In the genomic region with DNA sequence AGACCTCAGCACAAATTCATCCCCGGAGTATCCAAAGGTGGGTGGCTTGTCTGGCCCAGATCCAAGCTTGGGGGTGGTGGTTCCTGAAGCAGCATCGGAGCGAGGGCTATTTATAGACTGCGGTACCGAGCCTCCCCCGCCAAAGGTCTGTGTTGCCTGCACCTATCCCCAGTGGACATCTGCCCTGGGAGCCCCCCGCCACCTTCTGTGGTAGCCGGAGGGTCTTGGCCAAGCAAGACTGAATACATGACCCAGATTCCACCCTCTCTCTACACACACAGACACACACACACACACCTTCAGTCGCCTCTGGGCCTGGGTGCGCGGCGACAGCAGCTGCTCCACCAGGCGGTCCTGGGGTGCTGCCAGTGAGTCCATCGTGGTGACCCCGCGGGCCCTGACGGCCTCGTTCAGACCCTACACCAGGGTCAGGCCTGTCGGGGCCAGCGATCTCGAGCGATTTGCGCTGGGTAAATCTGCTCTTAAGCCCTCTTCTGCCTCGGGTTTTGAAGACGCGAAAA, we compare ENCODE assay signal across 8 mouse cellular contexts. TPM values are rescaled to one million over a fixed set of nuclear protein-coding genes. Genes with fewer than 3 reads are reported as not detected.
DNase-seq lines count a peak whose midpoint lies in the region; ATAC-seq lines count a peak whose summit lies in the region.

No protein-coding gene starts in this region.

- no peaks in the 10 kb centered on the region for H3K9me3 ChIP-seq in megakaryocyte, embryonic 14.5 days
- no peaks in the 10 kb centered on the region for H3K9me3 ChIP-seq in hindbrain, embryonic 11.5 days (ENCODE audit: control insufficient read depth, low read length)
- H3K9me3 ChIP-seq in liver, embryonic 11.5 days (ENCODE audit: control insufficient read depth, low read length) = no peaks in the 10 kb centered on the region

- 10% methylated on average over 26 of the region's 26 CpGs for WGBS in hindbrain, embryonic 11.5 days
- 11% methylated on average over 26 of the region's 26 CpGs for WGBS in liver, embryonic 11.5 days

- peak overlapping the region; percentile 87 for H3K4me2 ChIP-seq in hindbrain, embryonic 11.5 days (replicated peaks; ENCODE audit: low read depth, low read length)
- peak overlapping the region; percentile 86 for H3K4me2 ChIP-seq in liver, embryonic 11.5 days

- peaks cover 99% of the 10 kb centered on the region for H3K4me1 ChIP-seq in megakaryocyte, embryonic 14.5 days
- H3K4me1 ChIP-seq in hindbrain, embryonic 11.5 days (replicated peaks; ENCODE audit: control insufficient read depth, insufficient read depth, low read length) = peaks cover 32% of the 10 kb centered on the region
- H3K4me1 ChIP-seq in liver, embryonic 11.5 days (replicated peaks; ENCODE audit: control insufficient read depth, insufficient read depth, low read length) = peaks cover 21% of the 10 kb centered on the region

- H3K36me3 ChIP-seq in megakaryocyte, embryonic 14.5 days (replicated peaks; ENCODE audit: low read length) = peaks cover 2% of the 10 kb centered on the region
- peaks cover 5% of the 10 kb centered on the region for H3K36me3 ChIP-seq in hindbrain, embryonic 11.5 days (ENCODE audit: control insufficient read depth, insufficient read depth, low read length)
- no peaks in the 10 kb centered on the region for H3K36me3 ChIP-seq in liver, embryonic 11.5 days (ENCODE audit: control insufficient read depth, insufficient read depth, low read length)

- DNase-seq in adrenal gland, postnatal 36 days = peak; percentile 16 to 25
- DNase-seq in adrenal gland, adult 18-20 months (ENCODE audit: low spot score in 2 of 2) = no peak
- DNase-seq in hindbrain, embryonic 11.5 days (ENCODE audit: low spot score) = no peak
- no peak for DNase-seq in liver, embryonic 11.5 days (ENCODE audit: low spot score)
- peak; percentile 74 to 78 for DNase-seq in right cerebral cortex, postnatal 36 days (ENCODE audit: low spot score in 2 of 2)
- DNase-seq in spleen, postnatal 10 days (ENCODE audit: low spot score in 2 of 2) = no peak

- no peak overlapping the region for H3K9ac ChIP-seq in hindbrain, embryonic 11.5 days (ENCODE audit: low read depth, low read length)
- H3K9ac ChIP-seq in liver, embryonic 11.5 days (ENCODE audit: low read depth, low read length) = no peak overlapping the region

- H3K27ac ChIP-seq in hindbrain, embryonic 11.5 days (ENCODE audit: low read depth, low read length) = no peak overlapping the region
- H3K27ac ChIP-seq in liver, embryonic 11.5 days (ENCODE audit: low read depth, low read length) = no peak overlapping the region

- ATAC-seq in megakaryocyte, adult 5-6 weeks (ENCODE audit: poor library complexity, severe bottlenecking) = no peak
- no peak for ATAC-seq in hindbrain, embryonic 11.5 days (ENCODE audit: low FRiP score)
- no peak for ATAC-seq in liver, embryonic 11.5 days (replicated peaks; ENCODE audit: low FRiP score)

- H3K27me3 ChIP-seq in megakaryocyte, embryonic 14.5 days (replicated peaks) = peaks cover 97% of the 10 kb centered on the region
- peaks cover 67% of the 10 kb centered on the region for H3K27me3 ChIP-seq in hindbrain, embryonic 11.5 days (ENCODE audit: control insufficient read depth, insufficient read depth, low read length)
- peaks cover 100% of the 10 kb centered on the region for H3K27me3 ChIP-seq in liver, embryonic 11.5 days (replicated peaks; ENCODE audit: control insufficient read depth, insufficient read depth, low read length)

- peak overlapping the region; percentile 90 for H3K4me3 ChIP-seq in megakaryocyte, embryonic 14.5 days (replicated peaks)
- H3K4me3 ChIP-seq in hindbrain, embryonic 11.5 days (ENCODE audit: low read depth, low read length) = peak overlapping the region; percentile 43
- peak overlapping the region; percentile 50 for H3K4me3 ChIP-seq in liver, embryonic 11.5 days (ENCODE audit: low read depth, low read length)

RNA-seq across cellular contexts. Expression of a gene that starts 0.4 kb away (rescaled TPM):
- 1 to 10 TPM; 1.1 to 4.9 TPM for total RNA-seq in adrenal gland, postnatal 36 days (2021)
- total RNA-seq in adrenal gland, adult 18-20 months (2021) = 1 to 10 TPM; 1.4 to 5.1 TPM
- polyA plus RNA-seq in megakaryocyte, embryonic 14.5 days (2012; ENCODE audit: insufficient read depth, low replicate concordance) = 1.0 TPM in 1 of 2 replicates, not detected in the other
- 1.7 and 2.9 TPM in 2 replicates for total RNA-seq in megakaryocyte, adult 5-6 weeks (2015)
- total RNA-seq in megakaryocyte, adult 5-6 weeks (2017) = 0.61 and 3.2 TPM in 2 replicates
- 3.9 and 6.0 TPM in 2 replicates for polyA plus RNA-seq in hindbrain, embryonic 11.5 days (2014; fragmentation: Nextera tagmentation; extraction: Ambion mirVana)
- not detected in 2 replicates for polyA plus RNA-seq in liver, embryonic 11.5 days (2014; fragmentation: Nextera tagmentation; extraction: Ambion mirVana)

RNA-seq across cellular contexts. Expression of a gene that starts 3.6 kb away (rescaled TPM):
- under 1 TPM in 1 of 2 experiments, not detected in 1; 0.60 TPM for total RNA-seq in adrenal gland, postnatal 36 days (2021)
- not detected for total RNA-seq in adrenal gland, adult 18-20 months (2021)
- 3,910 and 6,936 TPM in 2 replicates for polyA plus RNA-seq in megakaryocyte, embryonic 14.5 days (2012; ENCODE audit: insufficient read depth, low replicate concordance)
- total RNA-seq in megakaryocyte, adult 5-6 weeks (2015) = 0.38 and 0.55 TPM in 2 replicates
- total RNA-seq in megakaryocyte, adult 5-6 weeks (2017) = 0.70 TPM in 1 of 2 replicates, not detected in the other
- polyA plus RNA-seq in hindbrain, embryonic 11.5 days (2014; fragmentation: Nextera tagmentation; extraction: Ambion mirVana) = 8.9 and 9.5 TPM in 2 replicates
- polyA plus RNA-seq in liver, embryonic 11.5 days (2014; fragmentation: Nextera tagmentation; extraction: Ambion mirVana) = 42.4 and 46.3 TPM in 2 replicates

RNA-seq across cellular contexts. Expression of a gene that starts 3.9 kb away (rescaled TPM):
- total RNA-seq in adrenal gland, postnatal 36 days (2021) = 10 to 100 TPM in 1 of 2 experiments, 1 to 10 TPM in 1; 9.6 to 10.9 TPM
- 10 to 100 TPM in 1 of 2 experiments, 1 to 10 TPM in 1; 7.9 to 10.7 TPM for total RNA-seq in adrenal gland, adult 18-20 months (2021)
- polyA plus RNA-seq in megakaryocyte, embryonic 14.5 days (2012; ENCODE audit: insufficient read depth, low replicate concordance) = 8.0 and 10.3 TPM in 2 replicates
- 19.5 and 23.5 TPM in 2 replicates for total RNA-seq in megakaryocyte, adult 5-6 weeks (2015)
- total RNA-seq in megakaryocyte, adult 5-6 weeks (2017) = 11.6 and 17.0 TPM in 2 replicates
- polyA plus RNA-seq in hindbrain, embryonic 11.5 days (2014; fragmentation: Nextera tagmentation; extraction: Ambion mirVana) = 63.4 and 64.4 TPM in 2 replicates
- polyA plus RNA-seq in liver, embryonic 11.5 days (2014; fragmentation: Nextera tagmentation; extraction: Ambion mirVana) = 6.0 and 6.2 TPM in 2 replicates

RNA-seq across cellular contexts. Expression of a gene that starts 35.4 kb away (rescaled TPM):
- total RNA-seq in adrenal gland, postnatal 36 days (2021) = under 1 TPM in 1 of 2 experiments, not detected in 1; 0.20 TPM
- under 1 TPM in 1 of 2 experiments, not detected in 1; 0.22 TPM for total RNA-seq in adrenal gland, adult 18-20 months (2021)
- polyA plus RNA-seq in megakaryocyte, embryonic 14.5 days (2012; ENCODE audit: insufficient read depth, low replicate concordance) = not detected in 2 replicates
- not detected in 2 replicates for total RNA-seq in megakaryocyte, adult 5-6 weeks (2015)
- not detected in 2 replicates for total RNA-seq in megakaryocyte, adult 5-6 weeks (2017)
- 6.4 and 7.4 TPM in 2 replicates for polyA plus RNA-seq in hindbrain, embryonic 11.5 days (2014; fragmentation: Nextera tagmentation; extraction: Ambion mirVana)
- 0.17 and 0.43 TPM in 2 replicates for polyA plus RNA-seq in liver, embryonic 11.5 days (2014; fragmentation: Nextera tagmentation; extraction: Ambion mirVana)

Comparison
In these comparisons a context has a peak if more than half of its experiments do, and no peak if none do; other contexts are left out.
1. DNase-seq: peak in adrenal gland, postnatal 36 days (2 of 2) and right cerebral cortex, postnatal 36 days (2 of 2); none in adrenal gland, adult 18-20 months (0 of 2), hindbrain, embryonic 11.5 days (single experiment), liver, embryonic 11.5 days (single experiment) and spleen, postnatal 10 days (0 of 2).
2. Peak in every context shown above with its lines, with median percentiles within 50 percentile points of each other: H3K4me3 ChIP-seq.